Mouse (Mus musculus) neural tube, embryonic 11.5 days (tissue): ENCODE data around the gene Asb14. TPM values are rescaled to one million over a fixed set of nuclear protein-coding genes. Genes with fewer than 3 reads are reported as not detected.

Experiments
- ATAC-seq: fragments of 200-750 bp; cut with Nextera tagmentation; 2 replicates; pipeline ENCODE4 v1.8.0; 2017; ENCODE audit warnings: moderate number of reproducible peaks, mild to moderate bottlenecking, moderate TSS enrichment, moderate library complexity; ENCODE audit not compliant: insufficient read depth, low FRiP score, low TSS enrichment
- DNase-seq: peaks from one replicate; pipeline ENCODE4 v3.0.0-alpha.2; 2015; ENCODE audit warnings: low spot score
- H3K27ac ChIP-seq: fragments of 300-500 bp; sonication (generic); 2 replicates; pipeline ENCODE4 v1.5.1; 2014; ENCODE audit warnings: low read depth, mild to moderate bottlenecking, low read length
- H3K27me3 ChIP-seq: fragments of 300-500 bp; sonication (generic); 2 replicates; pipeline ENCODE4 v1.6.1; 2014; ENCODE audit warnings: mild to moderate bottlenecking, low read length, mixed read lengths; ENCODE audit not compliant: control insufficient read depth, insufficient read depth
- H3K36me3 ChIP-seq: fragments of 300-500 bp; sonication (generic); 2 replicates; pipeline ENCODE4 v1.6.1; 2014; ENCODE audit warnings: mild to moderate bottlenecking, low read length, moderate library complexity, mixed read lengths; ENCODE audit not compliant: control insufficient read depth, insufficient read depth
- H3K4me1 ChIP-seq: fragments of 300-500 bp; sonication (generic); 2 replicates; pipeline ENCODE4 v1.6.1; 2014; ENCODE audit warnings: low read length, mixed read lengths; ENCODE audit not compliant: control insufficient read depth, insufficient read depth
- H3K4me2 ChIP-seq: fragments of 300-500 bp; sonication (generic); 2 replicates; pipeline ENCODE4 v1.6.1; 2014; ENCODE audit warnings: low read depth, mild to moderate bottlenecking, moderate library complexity
- H3K4me3 ChIP-seq: fragments of 300-500 bp; sonication (generic); 2 replicates; pipeline ENCODE4 v1.5.1; 2014; ENCODE audit warnings: low read depth, low read length
- H3K9ac ChIP-seq: fragments of 300-500 bp; sonication (generic); 2 replicates; pipeline ENCODE4 v1.6.1; 2014; ENCODE audit warnings: mild to moderate bottlenecking, low read length
- H3K9me3 ChIP-seq: fragments of 300-500 bp; sonication (generic); 2 replicates; pipeline ENCODE4 v1.6.1; 2016; ENCODE audit warnings: low read length; ENCODE audit not compliant: control insufficient read depth
- WGBS: fragments of 180-500 bp; shearing (Covaris S2); extraction: QIAGEN DNeasy Blood & Tissue Kit; methylation state at CpG from one replicate; pipeline ENCODE4 v1.1.7; 2014; 5-methylcytosine and 5-hydroxymethylcytosine counted together
- polyA plus RNA-seq: library from polyadenylated mRNA; unstranded; fragments of >200 nt; fragmentation: Nextera tagmentation; extraction: Ambion mirVana; gene quantifications from 2 replicates; pipeline ENCODE4 v1.2.1, GENCODE M21; 2014

The Asb14 gene
- not detected in 2 replicates for polyA plus RNA-seq

DNA sequence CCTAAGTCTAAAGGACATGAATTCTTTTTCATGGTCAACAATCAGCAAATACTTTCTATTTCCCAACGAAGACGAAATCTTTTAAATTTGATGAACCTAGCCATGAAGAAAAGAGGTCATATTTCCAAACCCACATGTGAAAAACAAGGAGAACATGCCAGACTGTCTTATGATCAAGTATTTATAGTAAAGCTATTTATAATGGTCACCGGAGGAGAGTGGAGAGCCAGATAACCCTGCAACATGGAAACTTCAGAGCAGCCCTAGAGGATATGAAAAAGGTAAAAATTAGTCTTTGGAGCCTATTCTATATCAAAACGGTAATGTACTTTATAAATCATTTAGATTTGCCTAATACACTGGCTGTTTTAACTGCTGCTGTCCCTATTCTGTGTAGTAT is at the start of gene Asb14:
Asb14 (plus strand) TSS at position 166 of the 400 bp plus-strand sequence.
- Histone ChIP-seq H3K4me1 (no peaks in the 10 kb centered on the region), H3K9me3 (no peaks in the 10 kb centered on the region), H3K27ac (no peak within 1 kb of the TSS), H3K36me3 (no peaks in the 10 kb centered on the region), H3K27me3 (no peaks in the 10 kb centered on the region), H3K4me2 (no peak within 1 kb of the TSS), H3K4me3 (no peak within 1 kb of the TSS), H3K9ac (no peak within 1 kb of the TSS)
- DNase-seq (no peak), ATAC-seq (no peak)
- WGBS = 91% methylated on average over 4 of the region's 4 CpGs

DNA sequence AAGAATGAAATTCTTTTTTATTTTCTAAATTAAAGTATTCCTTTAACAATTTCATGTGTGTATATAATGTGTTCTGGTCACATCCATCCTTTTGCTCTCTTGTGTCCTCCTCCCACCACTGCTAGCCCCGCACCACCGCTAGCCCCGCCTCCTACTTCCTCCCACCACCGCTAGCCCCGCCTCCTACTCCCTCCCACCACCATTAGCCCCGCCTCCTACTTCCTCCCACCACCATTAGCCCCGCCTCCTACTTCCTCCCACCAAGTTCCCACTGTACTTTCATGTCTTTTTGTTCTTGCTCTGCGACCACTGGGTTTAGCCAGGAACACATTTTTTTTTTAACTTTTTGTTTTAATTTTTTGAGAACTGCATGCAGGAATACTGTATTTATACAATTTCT is 41.3 kb upstream of the Asb14 start:
- no peaks in the 10 kb centered on the region for H3K36me3 ChIP-seq
- H3K27ac ChIP-seq = no peak overlapping the region
- no peak overlapping the region for H3K9ac ChIP-seq
- no peak overlapping the region for H3K4me2 ChIP-seq
- H3K4me1 ChIP-seq = no peaks in the 10 kb centered on the region
- ATAC-seq (no peak), DNase-seq (no peak)
- no peaks in the 10 kb centered on the region for H3K27me3 ChIP-seq
- H3K4me3 ChIP-seq = no peak overlapping the region
- no peaks in the 10 kb centered on the region for H3K9me3 ChIP-seq
- 80% methylated on average over 8 of the region's 8 CpGs for WGBS

DNA sequence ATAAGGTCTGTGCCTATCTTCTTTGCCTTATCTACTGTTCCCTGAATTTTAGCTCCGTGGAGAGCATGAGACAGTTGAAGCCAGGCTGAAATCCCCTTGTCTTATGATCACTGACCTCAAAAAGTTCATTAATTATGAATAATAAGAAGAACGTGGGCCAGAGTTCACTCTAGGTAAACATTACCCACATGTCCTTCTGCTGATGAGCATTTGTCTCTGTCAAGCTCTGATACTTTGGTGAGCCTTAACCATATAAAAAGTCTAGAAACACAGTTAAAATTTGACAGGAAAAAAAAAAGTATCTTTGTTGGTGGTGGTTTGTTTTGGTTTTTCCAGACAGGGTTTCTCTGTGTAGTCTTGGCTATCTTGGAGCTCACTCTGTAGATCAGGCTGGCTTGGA is 40.3 kb upstream of the Asb14 start:
- H3K27ac ChIP-seq = no peak overlapping the region
- H3K27me3 ChIP-seq = no peaks in the 10 kb centered on the region
- no peaks in the 10 kb centered on the region for H3K9me3 ChIP-seq
- WGBS = 81% methylated on average over 2 of the region's 2 CpGs
- no peak for DNase-seq
- no peak for ATAC-seq
- H3K4me1 ChIP-seq = no peaks in the 10 kb centered on the region
- H3K36me3 ChIP-seq = no peaks in the 10 kb centered on the region
- no peak overlapping the region for H3K9ac ChIP-seq
- H3K4me3 ChIP-seq = no peak overlapping the region
- H3K4me2 ChIP-seq = no peak overlapping the region

DNA sequence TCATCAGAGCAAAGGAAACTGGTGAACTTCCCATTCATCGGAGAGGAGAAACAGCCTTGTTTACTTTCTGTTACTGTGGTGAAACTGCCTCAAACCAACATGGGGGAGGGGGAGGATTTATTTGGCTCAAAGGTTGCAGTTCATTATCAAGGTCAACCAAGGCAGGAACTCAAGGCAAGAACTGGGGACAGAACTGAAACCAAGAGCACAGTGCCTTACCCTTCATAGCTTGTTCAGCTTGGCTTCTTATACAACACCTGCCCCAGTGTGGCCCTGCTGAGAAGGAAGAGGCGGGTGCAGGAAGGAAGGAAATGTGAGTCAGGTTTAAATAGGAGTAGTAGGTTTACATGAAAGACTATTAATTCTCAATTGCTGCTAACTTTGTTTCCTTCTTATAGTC is 36.0 kb upstream of the Asb14 start:
- Histone ChIP-seq H3K27ac (no peak overlapping the region), H3K9me3 (no peaks in the 10 kb centered on the region), H3K4me2 (no peak overlapping the region), H3K4me1 (no peaks in the 10 kb centered on the region), H3K27me3 (no peaks in the 10 kb centered on the region), H3K4me3 (no peak overlapping the region), H3K9ac (no peak overlapping the region), H3K36me3 (no peaks in the 10 kb centered on the region)
- 74% methylated on average over 2 of the region's 2 CpGs for WGBS
- no peak for DNase-seq
- no peak for ATAC-seq

DNA sequence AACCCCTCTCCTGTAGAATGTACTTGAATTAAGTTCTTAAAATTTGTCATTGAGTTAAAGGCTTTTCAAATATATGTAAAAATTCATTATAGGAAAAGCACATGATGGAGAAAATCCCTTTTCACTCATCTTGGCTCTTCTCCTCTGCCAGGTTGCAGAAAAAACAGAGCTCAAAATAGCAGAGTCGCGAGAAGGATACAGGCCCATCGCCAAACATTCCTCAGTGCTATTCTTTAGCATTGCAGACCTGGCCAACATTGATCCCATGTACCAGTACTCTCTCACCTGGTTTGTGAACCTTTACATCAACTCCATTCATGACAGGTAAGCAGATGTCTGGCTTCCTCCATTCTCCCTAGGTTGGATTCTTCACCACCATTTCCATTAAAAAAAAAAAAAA is 35.3 kb upstream of the Asb14 start:
- Histone ChIP-seq H3K4me1 (no peaks in the 10 kb centered on the region), H3K4me2 (no peak overlapping the region), H3K27ac (no peak overlapping the region), H3K9me3 (no peaks in the 10 kb centered on the region), H3K4me3 (no peak overlapping the region), H3K36me3 (no peaks in the 10 kb centered on the region), H3K27me3 (no peaks in the 10 kb centered on the region), H3K9ac (no peak overlapping the region)
- 95% methylated on average over 3 of the region's 3 CpGs for whole genome bisulfite sequencing
- DNase-seq = no peak
- no peak for ATAC-seq

DNA sequence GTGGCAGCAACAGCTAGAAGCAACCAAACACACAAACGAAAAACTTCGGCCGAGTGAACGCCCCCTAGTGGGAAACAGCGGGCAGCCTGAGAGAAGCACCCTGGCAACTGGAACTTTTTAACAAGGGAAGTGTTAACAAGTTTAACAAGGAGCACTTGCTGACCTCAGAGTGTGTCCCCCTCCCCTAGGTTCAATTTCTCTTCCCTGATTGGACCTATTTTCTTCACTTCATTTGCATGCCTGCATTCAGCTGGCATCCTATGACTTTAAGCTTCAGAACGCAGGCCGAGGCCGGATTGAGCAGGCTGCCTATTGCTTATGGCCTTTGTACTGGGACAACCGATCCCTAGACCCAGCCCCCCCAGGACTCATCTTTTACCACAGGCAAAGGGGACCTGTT is 27.0 kb upstream of the Asb14 start:
- no peaks in the 10 kb centered on the region for H3K27me3 ChIP-seq
- H3K9me3 ChIP-seq = no peaks in the 10 kb centered on the region
- H3K36me3 ChIP-seq = no peaks in the 10 kb centered on the region
- DNase-seq (peak; percentile 15), ATAC-seq (no peak)
- H3K27ac ChIP-seq = no peak overlapping the region
- WGBS = 75% methylated on average over 9 of the region's 9 CpGs
- no peaks in the 10 kb centered on the region for H3K4me1 ChIP-seq
- no peak overlapping the region for H3K4me2 ChIP-seq
- H3K4me3 ChIP-seq = no peak overlapping the region
- H3K9ac ChIP-seq = no peak overlapping the region

DNA sequence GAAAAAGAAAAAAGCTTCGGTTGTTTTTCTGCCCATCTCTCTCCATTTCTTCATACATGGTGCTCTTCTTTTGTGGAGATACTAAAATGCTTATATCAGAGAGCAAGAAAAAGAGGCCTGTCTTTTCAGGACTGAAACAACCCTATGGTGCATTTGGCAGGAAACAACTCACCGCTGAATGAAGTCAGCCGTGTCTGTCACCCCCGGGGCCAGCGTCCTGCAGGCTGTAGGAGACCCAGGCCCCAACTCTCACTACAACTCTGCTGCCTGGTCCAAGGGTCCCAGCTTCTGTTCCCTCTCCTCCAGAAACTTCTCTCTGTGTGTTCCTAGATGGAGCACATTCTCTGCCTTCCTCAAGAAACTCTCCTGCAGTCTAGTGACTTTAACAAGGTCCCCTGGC is 26.1 kb upstream of the Asb14 start:
- H3K9me3 ChIP-seq = no peaks in the 10 kb centered on the region
- H3K4me2 ChIP-seq = no peak overlapping the region
- H3K9ac ChIP-seq = no peak overlapping the region
- no peak overlapping the region for H3K27ac ChIP-seq
- no peaks in the 10 kb centered on the region for H3K27me3 ChIP-seq
- no peak for DNase-seq
- ATAC-seq = no peak
- H3K4me3 ChIP-seq = no peak overlapping the region
- no peaks in the 10 kb centered on the region for H3K4me1 ChIP-seq
- H3K36me3 ChIP-seq = no peaks in the 10 kb centered on the region
- WGBS = 80% methylated on average over 5 of the region's 5 CpGs

DNA sequence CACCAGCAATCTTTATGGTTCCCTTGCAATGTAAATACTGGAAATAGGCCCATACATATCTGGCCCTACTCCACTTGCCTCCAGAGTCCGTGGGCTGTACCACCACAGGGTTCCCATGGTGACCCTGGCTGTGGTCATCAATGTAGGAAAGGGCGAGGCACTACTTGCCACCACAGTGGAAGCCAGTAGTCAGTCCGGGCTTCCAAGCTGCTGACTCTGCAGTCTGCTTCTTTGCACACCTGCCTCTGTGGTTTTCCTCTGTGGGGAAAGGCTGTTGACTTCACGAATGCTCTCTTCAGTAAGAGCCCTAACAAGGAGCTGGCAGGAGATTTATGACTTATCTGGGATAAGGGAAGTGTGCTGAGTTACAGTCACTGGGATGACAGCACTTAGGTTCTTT is 15.6 kb upstream of the Asb14 start:
- Histone ChIP-seq H3K27ac (no peak overlapping the region), H3K9me3 (no peaks in the 10 kb centered on the region), H3K4me1 (no peaks in the 10 kb centered on the region), H3K4me3 (no peak overlapping the region), H3K4me2 (no peak overlapping the region), H3K36me3 (no peaks in the 10 kb centered on the region), H3K9ac (no peak overlapping the region), H3K27me3 (no peaks in the 10 kb centered on the region)
- DNase-seq (no peak), ATAC-seq (no peak)
- 69% methylated on average over 4 of the region's 4 CpGs for WGBS

DNA sequence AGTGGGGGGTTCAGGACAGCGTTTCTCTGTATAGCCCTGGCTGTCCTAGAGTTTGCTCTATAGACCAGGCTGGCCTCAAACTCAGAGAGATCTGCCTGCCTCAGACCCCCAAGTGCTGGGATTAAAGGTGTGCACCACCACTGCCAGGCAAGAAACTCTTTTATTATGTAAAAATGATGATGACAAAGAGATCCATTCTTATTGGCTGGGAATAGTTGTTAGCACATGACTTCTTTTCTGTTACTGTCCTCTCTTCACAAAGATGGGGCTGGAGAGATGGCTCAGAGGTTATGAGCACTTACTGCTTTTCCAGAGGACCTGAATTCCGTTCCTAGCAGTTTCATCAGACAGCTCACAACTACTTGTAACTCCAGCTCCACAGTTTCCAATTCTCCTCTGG is 14.4 kb upstream of the Asb14 start:
- Histone ChIP-seq H3K4me1 (no peaks in the 10 kb centered on the region), H3K27me3 (no peaks in the 10 kb centered on the region), H3K36me3 (no peaks in the 10 kb centered on the region), H3K9me3 (no peaks in the 10 kb centered on the region), H3K4me2 (no peak overlapping the region), H3K27ac (no peak overlapping the region), H3K4me3 (no peak overlapping the region), H3K9ac (no peak overlapping the region)
- ATAC-seq = no peak
- 73% methylated on average over 2 of the region's 2 CpGs for WGBS
- DNase-seq = no peak
